Mouse (Mus musculus): Measurements from ENCODE around the gene Atp6v1d. TPM values are rescaled to one million over a fixed set of nuclear protein-coding genes. Genes with fewer than 3 reads are reported as not detected.
A peak's percentile ranks its signal among the peaks of the same experiment; 100 is the strongest.

Atp6v1d gene
- total RNA-seq (2021), result 10 to 100 TPM; 58.6 to 78.8 TPM
- 2.2 and 2.4 TPM in 2 replicates for polyA plus RNA-seq (2012; rRNA removed)
- long read RNA-seq, transcript Atp6v1d-201 (9 exons, 3,667 nt), result major isoform, 64 of 75 reads
- long read RNA-seq, partial matches to known transcripts, result 7 of 75 reads
- long read RNA-seq, other reads (novel, unspliced or antisense), result 4 of 75 reads

DNA sequence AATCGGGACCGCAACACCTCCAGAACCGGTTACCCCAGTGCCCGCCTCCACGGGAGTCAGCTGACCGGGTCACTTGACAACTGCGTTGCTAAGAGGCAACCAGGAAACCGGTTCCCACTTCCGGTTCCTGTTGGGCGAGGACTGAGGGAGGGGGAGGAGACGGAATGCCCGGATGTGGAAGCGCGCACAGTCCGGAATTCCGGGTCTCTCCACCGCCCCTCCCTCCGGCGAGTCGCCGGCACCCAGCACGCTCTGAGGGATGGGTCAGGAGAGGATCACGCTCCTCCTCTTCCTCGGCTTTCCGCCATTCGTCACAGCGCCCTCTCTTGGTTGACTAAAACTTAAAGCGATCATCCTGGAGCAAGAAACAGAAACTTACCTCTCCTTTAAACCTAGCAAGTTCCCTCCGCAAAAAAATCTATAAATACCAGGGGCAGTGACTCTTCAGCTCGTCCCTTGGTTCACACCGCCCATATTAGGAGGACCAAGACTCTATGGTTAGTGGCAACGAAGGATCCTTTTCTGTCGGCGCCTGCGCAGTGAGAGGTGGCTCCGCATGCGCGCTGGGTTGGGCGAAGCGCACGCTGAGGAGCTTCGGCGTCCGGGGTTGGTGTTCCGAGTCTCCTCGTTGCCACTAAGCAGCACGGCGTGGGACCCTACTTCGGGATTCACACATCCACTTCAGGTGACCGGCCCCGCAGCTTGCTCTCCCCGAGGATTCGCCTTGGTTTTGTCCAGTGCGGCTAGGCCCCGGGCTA lies at the start of gene Atp6v1d, which contains the start of gene Eif2s1:
Gene Atp6v1d, minus strand, starts transcription at position 143 of the 758 bp plus-strand sequence.
Gene Eif2s1, plus strand, starts transcription at position 324 of the 758 bp plus-strand sequence.
- peak; percentile 99 for DNase-seq

GRCm38 (mm10) chr12:78910684-78911461 lies 49.4 kb upstream of the Atp6v1d start:
- no peak for DNase-seq

- peak; percentile 24 for DNase-seq
Measured at GRCm38 (mm10) chr12:78908081-78908605, 46.7 kb upstream of the Atp6v1d start.

DNA sequence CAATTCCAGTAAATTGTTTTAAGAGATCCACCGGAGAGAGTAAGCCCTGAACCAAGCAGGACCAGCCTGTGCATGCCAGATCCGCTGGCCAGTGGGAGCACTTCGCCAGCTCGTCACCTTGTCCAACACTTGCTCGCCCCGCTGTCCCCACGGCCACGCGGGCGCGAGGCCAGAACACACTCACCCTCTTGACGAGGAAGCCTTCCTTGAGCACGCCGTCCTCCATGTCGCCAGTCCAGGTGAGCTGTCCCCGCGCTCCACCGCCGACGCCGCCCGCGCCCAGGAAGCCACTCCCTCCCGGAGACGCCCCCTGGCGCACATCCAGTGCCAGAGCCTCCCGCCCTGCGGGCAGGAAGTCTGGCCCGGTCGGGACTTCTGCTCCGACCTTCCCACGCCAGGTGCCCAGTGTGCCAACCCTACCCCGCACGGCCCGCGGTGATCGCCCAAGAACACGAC lies 45.3 kb upstream of the Atp6v1d start, which contains the start of gene Plek2:
Gene Plek2, minus strand, starts transcription at position 258 of the 456 bp plus-strand sequence.
- DNase-seq, result peak; percentile 84

- no peak for DNase-seq
Measured at GRCm38 (mm10) chr12:78904499-78904898, 43.1 kb upstream of the Atp6v1d start.

DNA sequence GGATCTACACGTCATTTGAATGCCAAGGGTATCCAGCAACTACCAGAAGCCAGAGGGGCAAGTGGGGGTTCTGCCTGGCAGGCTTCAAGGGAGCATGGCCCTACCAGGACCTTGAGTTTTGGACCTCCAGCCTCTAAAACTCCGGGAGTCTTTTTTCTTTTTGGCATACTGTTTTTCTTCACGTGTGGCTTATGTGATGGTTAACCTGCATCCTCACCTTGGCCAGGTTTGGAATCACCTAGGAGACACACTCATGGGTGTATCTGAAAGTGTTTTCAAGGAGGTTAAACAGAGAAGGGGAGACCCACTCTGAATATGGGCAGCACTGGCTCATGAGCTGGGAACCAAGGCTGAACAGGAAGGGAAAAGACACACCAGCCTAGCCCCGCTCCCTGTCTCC lies 41.9 kb upstream of the Atp6v1d start:
- DNase-seq, result no peak

DNA sequence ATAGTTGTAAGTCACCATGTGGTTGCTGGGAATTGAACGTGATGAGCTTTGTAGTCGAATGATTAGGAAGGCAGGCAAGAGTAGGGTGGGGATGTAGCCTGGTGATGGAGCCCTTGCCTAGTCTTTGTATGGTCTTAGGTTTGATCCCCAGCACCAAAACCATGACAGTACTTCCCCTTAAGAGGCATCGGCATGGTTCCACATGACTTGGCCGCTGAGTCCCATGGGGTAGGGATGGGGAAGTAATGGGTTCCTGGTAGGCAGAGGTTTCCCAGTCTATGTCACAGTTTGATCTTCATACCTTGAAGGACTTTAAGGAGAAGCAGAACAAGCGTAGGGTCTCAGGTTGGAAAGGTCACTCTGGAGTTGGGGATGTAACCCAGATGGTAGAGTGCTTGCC lies 40.0 kb upstream of the Atp6v1d start:
- no peak for DNase-seq

DNA sequence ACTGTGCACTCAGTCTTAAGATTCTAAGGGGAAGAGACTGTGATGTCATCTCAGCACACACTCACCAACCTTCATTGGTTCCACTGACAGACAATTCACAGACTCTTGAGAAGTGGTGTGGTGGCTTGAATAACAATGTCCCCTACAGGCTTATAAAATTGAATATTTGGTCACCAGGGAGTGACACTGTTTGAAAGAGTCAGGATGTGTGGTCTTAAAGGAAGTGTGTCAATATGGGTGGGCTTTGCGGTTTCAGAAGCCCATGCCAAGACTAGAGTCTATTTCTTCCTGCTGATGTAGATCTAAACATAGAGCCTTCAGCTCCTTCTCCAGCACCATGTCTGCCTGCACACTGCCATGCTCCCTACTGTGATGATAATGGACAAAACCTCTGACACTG lies 36.4 kb upstream of the Atp6v1d start:
- no peak for DNase-seq

DNA sequence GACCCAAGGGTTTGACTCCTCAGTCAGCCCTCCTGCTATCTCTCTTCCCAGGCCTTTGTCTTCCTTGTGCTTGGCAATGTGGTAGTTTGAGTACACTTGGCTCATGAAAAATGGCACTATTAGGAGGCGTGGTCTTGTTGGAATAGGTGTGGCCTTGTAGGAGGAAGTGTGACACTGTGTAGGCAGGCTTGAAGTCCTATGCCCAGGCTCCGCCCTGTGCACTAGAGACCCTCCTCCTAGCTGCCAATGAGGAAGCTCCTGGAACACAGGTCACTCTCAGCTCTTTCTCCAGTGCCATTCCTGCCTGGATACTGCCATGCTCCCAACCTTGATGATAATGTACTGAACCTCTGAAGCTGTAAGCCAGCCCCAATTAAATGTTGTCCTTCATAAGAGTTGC lies 29.7 kb upstream of the Atp6v1d start:
- no peak for DNase-seq

- no peak for DNase-seq
Measured at GRCm38 (mm10) chr12:78890062-78890461, 28.6 kb upstream of the Atp6v1d start.

DNA sequence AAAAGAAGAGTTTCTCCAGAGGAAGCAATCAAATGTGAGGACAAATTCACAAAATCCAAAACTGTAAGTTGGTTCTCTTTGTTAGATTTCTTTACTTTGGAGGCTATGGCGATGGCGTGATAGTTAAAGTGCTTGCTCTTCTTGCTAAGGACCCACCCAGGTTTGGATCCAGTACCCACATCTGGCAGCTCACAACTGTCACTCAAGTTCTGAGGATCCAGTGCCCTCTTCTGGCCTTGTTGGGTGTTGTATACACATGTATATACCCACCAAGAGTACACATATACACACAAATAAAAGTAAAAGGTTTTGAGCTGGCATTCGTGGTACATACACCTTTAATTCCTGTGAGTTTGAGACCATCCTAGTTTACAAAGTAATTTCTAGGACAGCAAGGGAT lies 13.1 kb upstream of the Atp6v1d start:
- no peak for DNase-seq

DNA sequence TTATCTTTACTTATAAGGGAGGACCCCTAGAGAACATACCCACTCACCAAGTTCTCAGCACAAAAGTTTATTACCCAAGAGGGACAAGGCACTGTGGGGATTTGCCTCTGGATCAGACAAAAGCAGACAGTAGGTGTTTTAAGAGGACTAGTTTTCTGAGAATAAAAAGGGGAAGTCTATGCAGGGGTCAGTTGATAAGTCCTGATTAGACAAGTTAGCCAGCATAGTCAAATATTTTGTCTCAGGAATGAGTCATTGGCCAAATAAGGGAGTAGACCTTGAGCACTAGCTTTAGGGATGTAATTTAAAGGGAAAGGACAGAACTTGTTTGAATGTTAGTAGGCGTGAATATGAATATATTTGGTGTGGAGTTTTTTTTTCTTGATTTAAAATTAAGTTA lies 6.7 kb upstream of the Atp6v1d start:
- peak; percentile 15 for DNase-seq

- no peak for DNase-seq
Measured at GRCm38 (mm10) chr12:78865434-78865833, 4.0 kb upstream of the Atp6v1d start.

DNA sequence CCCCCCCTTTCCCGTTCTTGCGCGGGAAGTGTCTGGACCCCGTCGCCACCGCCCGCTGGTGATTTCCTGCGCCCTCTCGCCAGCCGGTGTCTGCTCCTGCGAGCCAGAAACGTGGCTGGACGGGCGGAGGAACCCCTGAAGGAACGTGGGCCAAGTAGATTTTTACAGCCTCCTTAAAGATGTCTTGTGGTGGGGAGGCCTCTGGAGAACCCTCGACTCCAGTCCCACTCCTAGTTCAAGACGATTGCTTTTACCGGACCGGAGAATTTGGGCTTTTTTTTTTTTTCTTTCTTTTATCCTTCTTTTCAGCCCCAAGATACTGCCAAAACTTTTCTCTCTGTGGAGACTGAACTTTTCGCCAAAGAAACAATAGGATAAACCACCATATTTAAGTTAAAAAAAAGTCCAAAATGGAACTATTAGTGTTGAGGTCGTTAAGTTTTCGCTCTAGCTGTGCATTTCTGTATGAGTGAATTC lies 854 bp upstream of the Atp6v1d start:
- DNase-seq, result no peak

GRCm38 (mm10) chr12:78860921-78861495 lies 430 bp downstream of the Atp6v1d start:
- no peak for DNase-seq

DNA sequence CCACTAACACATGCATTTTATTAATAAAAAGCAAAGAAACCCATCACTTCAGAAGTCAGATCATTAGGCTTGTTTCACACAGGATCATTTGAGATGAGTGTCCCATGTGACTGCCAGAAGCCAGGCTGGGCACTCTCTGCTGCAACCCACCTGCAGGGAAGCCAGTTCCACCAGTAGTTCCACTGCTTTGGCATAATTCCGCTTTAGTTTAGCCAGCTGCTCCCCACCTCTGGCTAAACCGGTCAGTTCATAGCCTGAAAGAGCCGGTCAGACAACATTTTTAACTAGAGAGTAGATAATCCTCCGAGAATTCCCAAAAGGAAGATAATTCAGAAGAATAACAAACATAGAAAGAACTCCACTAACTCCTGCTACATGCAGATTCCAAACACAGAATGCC lies 13.2 kb downstream of the Atp6v1d start:
- DNase-seq, result no peak

DNA sequence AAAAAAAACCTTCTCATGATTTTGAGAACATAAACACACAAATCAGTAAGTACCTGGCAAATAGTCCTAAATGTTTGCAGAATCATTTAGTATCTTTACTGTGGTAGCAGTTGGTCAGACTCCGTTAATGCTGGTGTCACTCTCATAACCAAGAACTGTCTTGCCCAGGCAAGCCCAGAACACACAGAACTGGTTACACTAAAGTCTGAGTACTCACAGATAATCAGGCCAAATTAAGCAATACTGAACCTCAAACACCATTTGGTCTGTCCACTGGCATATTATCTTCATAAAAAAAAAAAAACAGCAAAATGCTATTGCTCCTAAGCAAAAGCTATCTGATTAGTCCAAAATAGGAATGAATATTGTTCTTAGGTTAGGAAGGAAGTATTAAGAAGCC lies 19.0 kb downstream of the Atp6v1d start:
- no peak for DNase-seq

GRCm38 (mm10) chr12:78839906-78840305 lies 21.5 kb downstream of the Atp6v1d start:
- DNase-seq, result no peak

DNA sequence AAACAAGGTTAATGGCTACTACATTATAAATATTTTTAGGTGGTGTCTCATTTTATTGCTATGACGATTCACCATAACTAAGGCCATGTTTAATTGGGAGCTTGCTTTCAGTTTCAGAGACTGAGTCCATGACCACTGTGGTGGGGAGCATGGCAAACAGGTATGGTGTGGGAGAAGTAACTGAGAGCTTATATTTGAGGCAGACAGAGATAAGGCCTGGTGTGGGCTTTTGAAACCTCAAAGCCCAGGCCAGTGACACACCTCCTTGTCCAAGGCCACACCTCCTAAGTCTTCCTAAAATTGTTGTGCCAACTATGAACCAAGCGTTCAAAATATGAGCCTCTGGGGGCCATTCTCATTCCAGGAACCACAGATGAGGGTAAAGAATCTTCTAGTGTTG lies 26.9 kb downstream of the Atp6v1d start:
- DNase-seq, result no peak

- DNase-seq, result no peak
Measured at GRCm38 (mm10) chr12:78814437-78814836, 47.0 kb downstream of the Atp6v1d start.

DNA sequence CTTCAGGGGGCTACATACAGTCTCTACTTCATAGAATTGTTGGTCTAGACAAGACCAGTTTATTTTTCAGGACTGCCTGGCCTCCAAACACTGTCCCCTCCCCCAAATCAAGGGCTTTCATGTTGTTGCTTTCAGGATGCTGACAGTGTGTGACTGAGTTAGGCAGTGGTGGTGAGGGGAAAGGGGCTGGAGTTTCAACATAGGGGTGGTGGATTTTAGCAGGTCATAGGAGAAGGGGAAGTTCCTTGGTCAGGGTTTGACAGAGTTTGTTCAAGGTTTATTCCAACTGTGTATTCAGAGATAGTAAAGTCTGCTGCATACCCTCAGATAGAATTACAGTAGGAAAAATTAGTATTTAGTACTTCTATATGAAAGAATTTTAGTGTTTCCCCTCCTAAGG lies 59.6 kb downstream of the Atp6v1d start:
- no peak for DNase-seq

- DNase-seq, result no peak
Measured at GRCm38 (mm10) chr12:78800036-78800435, 61.4 kb downstream of the Atp6v1d start.

Data from adrenal gland, adult 2 months (tissue).